Mouse (Mus musculus): ENCODE data around the gene Tssk6.
"Not testable (repeated sequence)": the region's sequence is repeated elsewhere in the genome, so short reads cannot be mapped to it uniquely, and the experiment has no call there.

Gene Tssk6

DNA sequence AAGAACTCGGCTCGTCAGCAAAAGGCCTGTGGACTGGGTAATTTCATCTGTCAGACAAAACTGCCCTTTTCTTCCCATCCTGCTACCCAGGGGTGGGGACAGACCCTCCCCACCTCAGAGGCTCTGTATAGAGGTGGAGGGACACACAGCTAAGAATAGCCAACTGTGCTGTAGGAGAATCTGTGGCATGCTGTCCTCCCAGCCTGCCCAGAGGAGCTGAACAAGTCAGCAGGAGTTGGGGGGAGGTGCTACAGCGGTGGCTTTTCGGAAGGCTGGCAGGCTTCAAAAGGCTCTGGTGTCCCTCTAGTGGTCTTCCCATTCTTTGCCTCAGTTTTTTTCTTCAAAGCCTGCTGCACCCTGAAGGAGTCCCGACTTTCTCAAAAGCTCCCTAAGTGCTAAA is 13.8 kb downstream of the Tssk6 start:
- in situ Hi-C loops (cut with MboI, MseI), result no loop called here

GRCm38 (mm10) chr8:69918506-69918905 is 16.5 kb downstream of the Tssk6 start:
- in situ Hi-C loops (cut with MboI, MseI), result no loop called here

- in situ Hi-C loops (cut with MboI, MseI), result no loop called here
These were observed 17.0 kb downstream of the Tssk6 start for GRCm38 (mm10) chr8:69919010-69919409.

DNA sequence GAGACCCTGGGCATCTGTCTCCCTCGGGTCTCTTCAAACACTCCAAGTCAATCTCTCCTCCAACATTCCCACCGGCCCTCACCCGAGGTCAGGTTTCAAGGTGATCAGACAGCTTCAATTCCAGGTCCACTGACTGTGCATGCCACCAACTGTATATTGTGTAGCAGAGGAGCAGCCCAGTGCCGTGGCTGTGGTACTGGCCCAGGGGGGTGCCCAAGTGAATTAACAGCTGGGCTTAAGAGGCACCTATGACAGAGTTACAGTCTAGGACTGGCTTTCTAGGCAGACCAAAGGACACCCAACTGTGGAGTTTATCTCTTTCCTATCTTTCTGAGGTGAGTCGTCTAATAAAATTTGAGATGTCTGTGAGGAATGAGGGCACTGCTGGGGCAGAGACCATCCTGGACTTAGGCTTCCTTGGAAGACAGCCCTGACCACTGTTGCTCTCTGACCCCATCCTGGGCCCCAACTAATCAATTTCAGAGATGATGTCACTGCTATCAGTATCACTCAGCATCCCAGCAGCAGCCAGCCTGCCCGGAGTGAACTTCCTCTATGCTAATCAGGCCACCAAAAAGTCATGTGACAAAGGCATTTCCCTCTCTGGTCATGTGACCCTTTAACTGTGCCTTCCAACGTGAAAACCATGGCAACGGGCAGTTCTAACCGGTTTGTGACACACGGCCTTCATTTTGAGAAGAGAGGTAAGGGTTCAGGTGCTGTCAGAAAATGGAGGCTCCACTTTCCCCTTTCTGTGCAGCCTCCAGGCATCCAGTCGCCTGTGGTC is 18.1 kb downstream of the Tssk6 start:
- in situ Hi-C loops (cut with MboI, MseI), result loop anchor here in 1 of 2 experiments (5.0 kb wide), 1 partner anchor 77 kb away; the partner anchor contains the start of gene Gatad2a

DNA sequence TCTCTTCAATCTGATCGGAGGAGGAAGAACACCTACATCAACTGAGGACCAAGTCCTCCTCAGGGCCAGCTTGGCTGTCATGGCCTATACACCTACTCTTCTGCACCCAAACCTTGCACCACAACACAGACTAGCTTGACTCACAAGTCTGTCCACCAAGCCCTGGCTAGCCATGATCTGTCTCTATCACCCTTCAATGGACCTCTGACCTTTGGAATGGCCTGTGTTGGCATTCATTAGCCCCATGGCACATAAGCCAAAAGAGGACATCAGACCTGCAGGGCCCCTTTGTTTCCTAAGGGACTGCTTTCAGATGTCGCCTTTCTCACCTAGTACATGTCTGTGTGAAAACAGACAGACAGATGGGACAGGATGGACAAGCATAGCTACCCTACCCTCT is 19.2 kb downstream of the Tssk6 start:
- in situ Hi-C loops (cut with MboI, MseI), result loop anchor here in 1 of 2 experiments (5.0 kb wide), 1 partner anchor 76 kb away; the partner anchor contains the start of gene Gatad2a

GRCm38 (mm10) chr8:69923986-69924385 is 22.0 kb downstream of the Tssk6 start:
- in situ Hi-C loops (cut with MboI, MseI), result loop anchor here in 1 of 2 experiments (5.0 kb wide), 1 partner anchor 73 kb away; the partner anchor contains the start of gene Gatad2a

- in situ Hi-C loops (cut with MboI, MseI), result loop anchor here (5.0 kb wide), 3 partner anchors 40 to 235 kb away; no protein-coding TSS in a partner anchor
These were observed 24.9 kb downstream of the Tssk6 start for GRCm38 (mm10) chr8:69926901-69927300.

GRCm38 (mm10) chr8:69933811-69934210 is 31.8 kb downstream of the Tssk6 start:
- in situ Hi-C loops (cut with MboI, MseI), result loop anchor here in 1 of 2 experiments (5.0 kb wide), 1 partner anchor 33 kb away; no protein-coding TSS in a partner anchor

- in situ Hi-C loops (cut with MboI, MseI), result loop anchor here in 1 of 2 experiments (5.0 kb wide), 1 partner anchor 33 kb away; no protein-coding TSS in a partner anchor
These were observed 32.6 kb downstream of the Tssk6 start for GRCm38 (mm10) chr8:69934582-69934981.

DNA sequence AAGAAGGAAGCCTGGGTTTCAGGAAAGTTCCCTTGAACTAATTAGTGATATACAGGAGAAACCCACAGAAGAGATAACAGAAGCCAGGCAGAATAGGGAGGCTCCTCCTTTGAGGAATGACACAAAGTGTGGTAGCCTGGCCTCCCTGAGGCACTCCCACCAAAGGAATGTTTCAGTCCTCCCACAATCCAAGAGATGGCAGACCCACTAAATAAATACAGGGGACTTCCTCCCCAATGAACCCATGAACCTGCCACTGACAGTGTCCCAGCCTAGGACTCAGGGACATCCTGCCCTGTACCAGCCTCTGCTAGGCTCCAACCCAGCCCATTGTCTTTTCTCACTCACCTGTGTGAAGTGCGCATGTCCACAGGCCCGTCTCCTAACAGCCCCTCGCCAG is 33.4 kb downstream of the Tssk6 start:
- in situ Hi-C loops (cut with MboI, MseI), result no loop called here

DNA sequence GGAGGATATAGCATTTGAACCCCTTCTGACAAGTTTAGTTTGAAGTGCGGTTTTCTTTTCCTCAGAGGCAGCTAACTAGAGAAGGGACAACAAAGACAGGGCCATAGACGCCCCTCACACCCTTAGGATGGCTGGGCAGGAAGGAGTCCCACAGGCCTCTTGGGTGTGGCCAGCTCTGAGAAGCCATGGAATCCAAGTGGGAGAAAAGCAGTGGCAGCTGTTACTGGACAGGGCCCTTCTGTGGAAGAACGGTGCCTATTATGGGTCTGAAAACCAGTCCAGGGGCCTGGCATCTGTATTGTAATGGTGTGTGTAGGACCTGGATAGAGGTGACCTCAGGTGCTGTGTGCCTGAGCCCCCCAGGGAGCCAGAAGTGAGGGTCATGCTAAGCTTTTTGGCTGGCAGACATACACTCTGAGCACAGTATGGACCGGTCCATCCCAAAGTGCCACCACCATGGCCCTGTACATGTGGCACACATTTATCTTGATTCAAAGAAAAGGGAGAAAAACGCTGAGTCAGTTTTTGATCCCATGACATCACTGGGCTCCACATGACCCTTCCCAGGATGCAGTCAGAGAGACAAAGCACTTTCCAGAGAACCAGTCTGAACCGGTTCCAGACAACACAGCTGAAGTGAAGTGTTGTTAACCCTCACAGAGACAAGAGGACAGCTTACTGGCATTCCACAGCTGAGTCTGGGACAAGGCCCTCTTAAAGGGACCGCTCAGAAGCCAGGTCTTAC is 34.2 kb downstream of the Tssk6 start:
- in situ Hi-C loops (cut with MboI, MseI), result no loop called here

DNA sequence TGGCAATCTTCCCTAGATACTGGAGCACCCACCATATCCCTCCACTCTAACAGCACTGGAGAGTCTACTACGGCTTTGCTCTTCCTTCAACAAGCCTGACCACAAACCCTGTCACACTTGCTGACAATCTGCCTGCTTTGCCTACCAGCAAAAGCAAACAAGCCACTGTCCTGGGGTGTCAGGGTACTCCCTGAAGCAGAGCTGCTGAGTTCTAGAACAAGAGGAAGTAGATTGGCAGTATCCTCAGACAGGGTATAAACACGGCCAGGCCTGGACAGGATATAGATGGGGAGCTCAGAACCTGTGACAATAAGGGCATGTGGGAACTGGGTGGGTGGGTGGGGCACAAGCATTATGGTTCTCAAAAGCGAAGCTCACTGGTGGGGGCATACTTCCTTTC is 35.5 kb downstream of the Tssk6 start:
- in situ Hi-C loops (cut with MboI, MseI), result no loop called here

DNA sequence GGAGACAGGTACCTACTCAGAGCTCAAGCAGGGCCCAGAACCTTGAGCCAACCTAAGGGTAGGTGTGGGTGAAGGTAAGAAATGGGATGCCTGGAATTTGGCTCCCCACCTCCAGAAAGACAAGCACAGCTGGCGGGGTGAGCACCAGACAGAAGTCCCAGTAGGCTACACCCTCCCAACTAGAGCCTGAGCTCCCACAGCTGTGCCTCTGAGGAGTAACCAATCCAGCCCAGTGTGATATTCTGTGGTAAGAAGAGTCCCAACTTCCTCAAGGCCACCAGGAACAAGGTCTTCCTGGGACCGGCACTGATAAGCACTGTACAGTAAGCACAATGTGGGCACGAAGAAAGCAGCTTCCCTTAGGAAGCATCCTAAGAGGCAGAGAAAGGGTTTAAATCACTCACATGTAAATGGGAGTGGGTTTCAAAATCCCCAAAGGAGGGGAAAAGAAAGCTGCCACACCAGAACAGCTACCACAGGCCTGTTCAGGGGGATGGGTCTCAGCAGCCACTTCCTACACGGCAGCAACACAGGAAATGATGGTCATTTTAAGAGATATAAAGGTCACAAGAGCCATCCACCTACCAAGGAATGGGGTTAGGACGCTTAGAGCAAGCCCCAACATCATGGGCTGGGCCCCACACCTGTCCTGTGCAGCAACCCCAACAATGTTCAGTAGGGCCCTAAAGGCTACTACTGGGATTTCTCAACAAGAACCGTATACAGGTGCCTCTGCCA is 36.4 kb downstream of the Tssk6 start:
- in situ Hi-C loops (cut with MboI, MseI), result no loop called here

GRCm38 (mm10) chr8:69939633-69940032 is 37.6 kb downstream of the Tssk6 start:
- in situ Hi-C loops (cut with MboI, MseI), result no loop called here

DNA sequence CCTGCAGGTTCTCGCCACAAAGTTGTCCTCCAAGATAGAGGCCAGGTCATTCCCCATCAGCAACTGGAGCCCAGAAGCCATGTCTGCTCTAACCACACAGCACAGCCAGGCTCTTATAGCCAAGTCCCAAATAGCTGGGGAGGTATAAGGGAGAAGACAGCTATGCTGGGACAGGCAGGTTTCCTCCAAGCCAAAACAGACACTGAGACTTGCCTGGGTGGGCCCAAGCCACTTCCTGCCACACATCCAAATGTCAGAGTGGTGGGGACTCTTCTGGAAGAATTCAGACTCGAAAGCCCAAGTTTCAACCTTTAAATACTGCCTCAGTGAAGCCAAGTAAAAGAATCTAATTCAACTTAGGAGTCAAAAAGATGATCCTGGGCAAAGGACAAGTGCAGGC is 38.4 kb downstream of the Tssk6 start:
- in situ Hi-C loops (cut with MboI, MseI), result no loop called here

DNA sequence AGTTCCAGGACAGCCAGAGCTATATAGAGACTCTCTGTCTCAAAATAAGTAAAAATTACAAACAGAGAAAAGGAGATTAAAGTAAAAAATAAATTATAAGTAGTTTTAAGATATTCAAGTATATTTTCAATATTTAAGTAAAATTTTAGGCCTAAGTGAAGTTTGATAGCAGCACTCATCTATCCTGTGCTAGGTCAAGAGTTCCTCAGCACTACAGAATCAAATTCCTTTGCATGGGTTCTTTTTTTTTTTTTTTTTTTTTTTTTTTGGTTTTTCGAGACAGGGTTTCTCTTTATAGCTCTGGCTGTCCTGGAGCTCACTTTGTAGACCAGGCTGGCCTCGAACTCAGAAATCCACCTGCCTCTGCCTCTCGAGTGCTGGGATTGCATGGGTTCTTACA is 40.5 kb downstream of the Tssk6 start:
- in situ Hi-C loops (cut with MboI, MseI), result not testable (repeated sequence)

GRCm38 (mm10) chr8:69950300-69950699 is 48.3 kb downstream of the Tssk6 start:
- in situ Hi-C loops (cut with MboI, MseI), result no loop called here

All from T-helper 17 cell (primary cell).